Mouse (Mus musculus) CH12.LX (cell line): ENCODE data around the gene Stom.

Experiments used
- CTCF ChIP-seq, 2 experiments: IDR thresholded peaks in 1 of 2; conservative IDR thresholded peaks in 1 of 2; 2 replicates each; pipeline ENCODE4 v1.5.1; 2011 to 2012; ENCODE audit warnings: low read depth in 2 of 2, low read length in 2 of 2, improper control_type of control experiment in 1 of 2, inconsistent platforms in 1 of 2, mild to moderate bottlenecking in 1 of 2, moderate library complexity in 1 of 2
- ELF1 ChIP-seq: IDR thresholded peaks from 2 replicates; pipeline ENCODE4 v1.6.1; 2014; ENCODE audit warnings: low read depth, mild to moderate bottlenecking, inconsistent platforms, low read length, improper control_type of control experiment
- EP300 ChIP-seq: IDR thresholded peaks from 2 replicates; pipeline ENCODE4 v1.6.1; 2011; ENCODE audit warnings: low read length, improper control_type of control experiment
- JUND ChIP-seq: conservative IDR thresholded peaks from 2 replicates; pipeline ENCODE4 v1.6.1; 2011; ENCODE audit warnings: low read depth, low read length, improper control_type of control experiment
- POLR2A ChIP-seq: IDR thresholded peaks from 2 replicates; pipeline ENCODE4 v1.6.1; 2011; ENCODE audit warnings: low read depth, mild to moderate bottlenecking, improper control_type of control experiment, low read length
- ZNF384 ChIP-seq: IDR thresholded peaks from 2 replicates; pipeline ENCODE4 v1.6.1; 2012; ENCODE audit warnings: low read depth, low read length, improper control_type of control experiment, inconsistent platforms

- TF ChIP-seq ELF1 (no peak), POLR2A (no peak), ZNF384 (no peak), CTCF (conservative IDR thresholded peaks at IDR 0.05 in 1 of 2, IDR thresholded peaks at IDR 0.05 in 1 of 2; ENCODE audit: low read depth in 2 of 2, low read length in 2 of 2) (no peak), JUND (no peak), EP300 (no peak)
These were observed 59.1 kb downstream of the Stom start for GRCm38 (mm10) chr2:35277686-35278085.
